Mouse (Mus musculus) embryonic facial prominence, embryonic 14.5 days (tissue): ENCODE results near the gene Flrt1. TPM values are rescaled to one million over a fixed set of nuclear protein-coding genes. Genes with fewer than 3 reads are reported as not detected.
"Not testable (repeated sequence)": the region's sequence is repeated elsewhere in the genome, so short reads cannot be mapped to it uniquely, and the experiment has no call there.

ENCODE experiments used
- ATAC-seq: fragments of 200-750 bp; cut with Nextera tagmentation; 2 replicates; pipeline ENCODE4 v1.8.0; 2017; ENCODE audit warnings: low read depth, moderate number of reproducible peaks, moderate TSS enrichment
- DNase-seq: peaks from one replicate; pipeline ENCODE4 v3.0.0-alpha.2; 2015; ENCODE audit warnings: low spot score
- H3K27ac ChIP-seq: fragments of 300-500 bp; sonication (generic); replicated peaks from 2 replicates; pipeline ENCODE4 v1.5.1; 2014; ENCODE audit warnings: low read depth, mild to moderate bottlenecking, low read length, moderate library complexity
- H3K27me3 ChIP-seq: fragments of 300-500 bp; sonication (generic); replicated peaks from 2 replicates; pipeline ENCODE4 v1.6.1; 2014; ENCODE audit warnings: low read length; ENCODE audit not compliant: control insufficient read depth, insufficient read depth
- H3K36me3 ChIP-seq: fragments of 300-500 bp; sonication (generic); 2 replicates; pipeline ENCODE4 v1.6.1; 2014; ENCODE audit warnings: low read length, mixed read lengths; ENCODE audit not compliant: control insufficient read depth, insufficient read depth
- H3K4me1 ChIP-seq: fragments of 300-500 bp; sonication (generic); 2 replicates; pipeline ENCODE4 v1.6.1; 2014; ENCODE audit warnings: antibody characterized with exemption, low read length; ENCODE audit not compliant: control insufficient read depth, insufficient read depth
- H3K4me2 ChIP-seq: fragments of 300-500 bp; sonication (generic); 2 replicates; pipeline ENCODE4 v1.6.1; 2014; ENCODE audit warnings: low read depth, mild to moderate bottlenecking, low read length, moderate library complexity, mixed read lengths
- H3K4me3 ChIP-seq: fragments of 300-500 bp; sonication (generic); 2 replicates; pipeline ENCODE4 v1.5.1; 2014; ENCODE audit warnings: low read depth, mild to moderate bottlenecking, low read length
- H3K9ac ChIP-seq: fragments of 300-500 bp; sonication (generic); 2 replicates; pipeline ENCODE4 v1.6.1; 2014; ENCODE audit warnings: low read depth, mild to moderate bottlenecking, low read length, moderate library complexity, mixed read lengths
- H3K9me3 ChIP-seq: fragments of 300-500 bp; sonication (generic); 2 replicates; pipeline ENCODE4 v1.6.1; 2016; ENCODE audit warnings: low read length; ENCODE audit not compliant: control insufficient read depth
- WGBS: fragments of 180-500 bp; shearing (Covaris S2); extraction: QIAGEN DNeasy Blood & Tissue Kit; methylation state at CpG from one replicate; pipeline ENCODE4 v1.1.7; 2014; 5-methylcytosine and 5-hydroxymethylcytosine counted together
- polyA plus RNA-seq: library from polyadenylated mRNA; unstranded; fragments of >200 nt; fragmentation: Nextera tagmentation; extraction: Ambion mirVana; gene quantifications from 2 replicates; pipeline ENCODE4 v1.2.1, GENCODE M21; 2014

Gene Flrt1
- polyA plus RNA-seq, 1 experiment from 2014 or later: 10.4 TPM

DNA sequence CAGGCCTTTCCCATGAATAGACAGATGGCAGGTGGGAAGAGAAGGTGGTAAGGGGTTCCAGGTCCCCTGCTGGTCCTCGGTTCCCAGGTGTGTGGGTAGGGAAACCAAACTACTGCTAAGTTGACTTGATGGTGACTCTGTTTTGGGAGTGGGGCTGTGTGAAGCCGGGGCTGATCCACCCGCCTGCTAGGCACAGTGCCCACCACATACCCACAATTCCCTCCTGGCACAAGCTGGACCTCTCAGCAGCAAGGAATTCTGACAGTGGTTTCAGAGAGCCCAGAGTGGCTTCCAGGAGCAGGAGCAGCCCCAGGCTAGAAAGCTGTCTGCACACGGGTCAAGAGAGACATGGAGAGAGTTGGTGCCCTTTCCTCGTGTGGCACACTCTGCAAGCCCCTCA lies 16.5 kb downstream of the Flrt1 start:
- Histone ChIP-seq H3K4me2 (no peak overlapping the region), H3K36me3 (no peaks in the 10 kb centered on the region), H3K4me1 (peaks cover 34% of the 10 kb centered on the region), H3K4me3 (no peak overlapping the region), H3K27me3 (no peaks in the 10 kb centered on the region), H3K9me3 (no peaks in the 10 kb centered on the region), H3K27ac (no peak overlapping the region), H3K9ac (no peak overlapping the region)
- no peak for DNase-seq
- WGBS: 43% methylated on average over 5 of the region's 5 CpGs
- no peak for ATAC-seq

DNA sequence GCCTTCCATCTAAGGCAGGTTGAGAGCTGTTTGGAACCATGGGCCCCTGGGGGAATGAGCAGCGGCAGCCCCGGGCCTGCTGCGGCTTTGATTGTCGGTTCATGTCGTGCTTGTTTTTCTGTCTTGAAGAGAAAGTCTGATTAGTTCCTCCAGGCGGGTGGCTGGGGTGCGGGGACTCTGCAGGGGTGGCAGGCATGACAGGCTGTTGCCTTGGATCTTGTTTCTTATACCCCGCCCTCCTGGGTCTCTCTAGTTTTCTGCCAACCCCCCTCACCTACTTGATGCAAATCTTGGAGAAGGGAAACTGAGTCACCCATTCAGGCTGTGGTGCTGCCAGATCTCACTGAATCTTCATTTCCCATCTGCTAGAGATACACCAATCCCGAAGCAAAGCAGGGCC lies 17.0 kb downstream of the Flrt1 start:
- H3K27me3 ChIP-seq: no peaks in the 10 kb centered on the region
- H3K9ac ChIP-seq: no peak overlapping the region
- H3K36me3 ChIP-seq: no peaks in the 10 kb centered on the region
- WGBS: 12% methylated on average over 9 of the region's 9 CpGs
- ATAC-seq: no peak; the same call in 1 of the 2 replicates
- no peak for DNase-seq
- H3K27ac ChIP-seq: no peak overlapping the region
- H3K9me3 ChIP-seq: no peaks in the 10 kb centered on the region
- no peak overlapping the region for H3K4me2 ChIP-seq
- H3K4me1 ChIP-seq: peaks cover 35% of the 10 kb centered on the region
- no peak overlapping the region for H3K4me3 ChIP-seq

DNA sequence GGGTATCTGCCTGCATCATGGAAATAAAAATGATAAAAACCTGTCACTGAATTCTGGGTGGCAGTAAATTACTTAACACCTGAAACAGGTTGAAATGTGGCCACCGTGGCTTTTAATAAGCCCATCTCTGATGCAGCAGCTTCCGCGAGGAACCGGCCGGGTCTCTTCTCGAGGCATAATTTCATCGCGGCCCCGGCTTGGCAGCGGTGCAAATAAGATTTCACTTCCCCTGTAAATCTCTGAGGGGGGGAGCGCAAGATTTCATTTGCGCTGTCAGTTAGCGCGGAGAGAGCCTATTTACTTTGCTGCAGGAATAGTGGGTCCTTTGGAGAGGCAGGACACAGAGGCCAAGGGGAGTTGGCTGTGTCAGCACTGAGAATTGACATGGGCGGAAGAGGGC lies 20.8 kb downstream of the Flrt1 start:
- Histone ChIP-seq H3K27me3 (no peaks in the 10 kb centered on the region), H3K27ac (no peak overlapping the region), H3K4me2 (no peak overlapping the region), H3K9me3 (no peaks in the 10 kb centered on the region), H3K4me1 (peaks cover 22% of the 10 kb centered on the region), H3K36me3 (no peaks in the 10 kb centered on the region), H3K9ac (no peak overlapping the region), H3K4me3 (no peak overlapping the region)
- WGBS: 69% methylated on average over 15 of the region's 15 CpGs
- DNase-seq: peak; percentile 60
- ATAC-seq: no peak

DNA sequence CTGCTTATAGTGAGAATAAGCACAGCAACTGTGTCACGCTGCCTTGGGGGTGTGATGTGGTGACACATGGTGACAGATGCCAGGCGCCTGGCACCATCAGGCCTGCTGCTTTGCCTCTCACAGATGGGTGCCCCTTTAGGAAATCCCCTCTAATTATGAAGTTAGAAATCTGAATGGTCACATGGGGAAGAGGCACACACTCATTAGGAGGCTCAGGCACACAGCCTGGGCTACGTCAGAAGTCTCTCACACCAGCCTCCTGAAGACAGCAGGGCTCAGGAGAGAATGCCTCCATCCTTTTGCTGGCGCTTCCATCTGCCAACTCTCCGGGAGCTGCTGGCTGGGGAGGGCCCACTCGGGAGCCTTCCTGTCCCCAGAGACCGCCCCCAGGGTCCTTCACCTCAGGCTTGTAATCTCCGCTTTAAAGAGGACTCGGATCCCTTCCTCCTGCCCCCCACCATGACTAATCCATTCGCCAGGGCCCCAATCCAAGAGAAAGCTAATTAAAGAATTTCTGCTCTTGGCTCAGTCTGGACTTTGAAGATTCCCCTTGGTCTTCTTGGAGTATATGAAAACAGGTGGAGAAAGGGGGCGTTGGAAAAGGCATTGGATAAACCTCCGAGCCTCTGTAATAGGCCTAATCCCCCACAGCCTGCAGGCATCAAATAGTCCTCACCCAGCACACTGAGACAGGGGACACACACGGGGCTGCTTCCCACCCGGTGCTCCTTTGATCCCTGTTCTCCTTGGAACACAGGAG lies 22.3 kb downstream of the Flrt1 start:
- peaks cover 11% of the 10 kb centered on the region for H3K4me1 ChIP-seq
- H3K27me3 ChIP-seq: no peaks in the 10 kb centered on the region
- WGBS: 30% methylated on average over 14 of the region's 14 CpGs
- no peak overlapping the region for H3K27ac ChIP-seq
- H3K9me3 ChIP-seq: no peaks in the 10 kb centered on the region
- no peak overlapping the region for H3K4me3 ChIP-seq
- DNase-seq (peak; percentile 79), ATAC-seq (peak; percentile 76)
- H3K36me3 ChIP-seq: no peaks in the 10 kb centered on the region
- no peak overlapping the region for H3K9ac ChIP-seq
- H3K4me2 ChIP-seq: no peak overlapping the region

DNA sequence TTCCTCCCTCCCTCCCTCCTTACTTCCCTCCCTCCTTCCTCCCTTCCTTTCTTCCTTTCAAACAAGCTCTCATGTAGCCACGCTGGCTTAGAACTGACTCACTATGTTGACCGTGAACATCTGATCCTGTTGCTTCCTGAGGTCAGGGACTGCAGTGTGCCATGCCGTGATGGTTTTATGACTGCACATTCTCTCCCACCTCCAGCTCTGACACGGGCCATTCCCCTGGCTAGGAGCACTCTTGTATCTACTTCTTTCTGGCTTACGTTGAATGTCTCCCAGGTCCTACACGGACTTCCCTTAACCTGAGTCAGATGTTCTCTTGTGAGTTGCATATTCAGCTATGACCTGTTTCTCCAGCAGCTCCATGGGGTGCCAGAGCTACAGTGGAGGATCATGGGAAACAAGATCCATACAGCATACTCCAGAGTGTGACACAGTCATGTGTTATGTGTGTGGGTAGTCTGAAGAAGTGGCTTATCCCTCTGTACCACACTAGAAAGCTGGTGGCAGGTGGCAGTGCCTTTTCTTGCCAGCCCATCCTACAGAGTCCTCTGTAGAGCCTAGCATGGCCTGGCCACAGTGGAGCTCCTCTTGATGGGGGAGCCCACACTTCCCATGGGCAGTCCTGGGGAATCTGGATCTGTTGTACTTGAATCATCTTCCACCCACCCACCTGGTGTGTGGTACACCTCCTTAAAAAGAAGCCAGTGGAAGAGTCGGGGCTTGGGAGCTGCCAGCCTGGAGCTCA lies 23.8 kb downstream of the Flrt1 start:
- H3K9ac ChIP-seq: no peak overlapping the region
- H3K27me3 ChIP-seq: no peaks in the 10 kb centered on the region
- no peak overlapping the region for H3K4me3 ChIP-seq
- H3K4me1 ChIP-seq: peaks cover 9% of the 10 kb centered on the region; the same call in 1 of the 2 replicates
- H3K4me2 ChIP-seq: no peak overlapping the region
- no peaks in the 10 kb centered on the region for H3K9me3 ChIP-seq
- no peak overlapping the region for H3K27ac ChIP-seq
- ATAC-seq: no peak
- no peak for DNase-seq
- H3K36me3 ChIP-seq: no peaks in the 10 kb centered on the region
- 62% methylated on average over 7 of the region's 7 CpGs for WGBS

DNA sequence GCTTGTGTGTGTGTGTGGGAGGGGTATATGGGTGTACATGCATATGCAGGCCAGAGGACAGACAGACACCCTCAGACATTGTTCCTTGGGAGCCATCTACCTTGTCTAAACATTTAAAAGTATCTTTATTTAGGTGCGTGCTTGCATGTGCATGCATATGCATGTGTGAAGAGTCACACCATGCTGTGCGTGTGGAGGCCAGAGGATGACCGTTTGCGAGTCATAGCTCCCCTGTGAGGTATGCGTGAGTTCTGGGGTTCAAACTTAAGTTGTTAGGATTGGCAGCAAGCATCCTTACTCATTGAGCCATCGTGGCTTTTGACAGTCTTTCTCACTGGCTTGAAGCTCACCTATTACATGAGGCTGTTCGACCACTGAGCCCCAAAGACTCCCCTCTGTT lies 27.3 kb downstream of the Flrt1 start:
- Histone ChIP-seq H3K4me1 (peaks cover 5% of the 10 kb centered on the region; the same call in 1 of the 2 replicates), H3K27ac (no peak overlapping the region), H3K4me3 (no peak overlapping the region), H3K27me3 (no peaks in the 10 kb centered on the region), H3K9ac (no peak overlapping the region), H3K4me2 (no peak overlapping the region), H3K36me3 (no peaks in the 10 kb centered on the region), H3K9me3 (no peaks in the 10 kb centered on the region)
- ATAC-seq: no peak
- 81% methylated on average over 7 of the region's 7 CpGs for WGBS
- no peak for DNase-seq

DNA sequence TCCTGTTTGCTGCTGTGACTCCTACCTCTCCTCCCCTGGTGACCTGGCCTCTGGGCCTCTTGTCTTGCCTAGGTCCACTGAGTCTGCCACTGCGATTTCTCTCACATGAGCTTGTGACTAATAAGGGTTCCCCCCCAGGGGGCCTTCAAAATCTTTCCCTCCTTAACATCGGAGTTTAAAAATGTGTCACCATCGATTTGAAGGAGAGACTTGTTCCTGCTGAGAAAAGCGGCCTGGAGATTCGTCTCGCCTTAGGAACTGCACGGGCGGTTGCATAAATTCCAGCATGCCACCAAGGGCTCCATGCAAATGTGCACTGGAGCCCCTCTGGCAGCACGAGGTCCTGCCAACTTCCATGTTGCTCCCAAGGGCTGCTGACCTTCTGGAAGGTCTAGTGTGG lies 27.9 kb downstream of the Flrt1 start:
- DNase-seq: no peak
- WGBS: 49% methylated on average over 9 of the region's 9 CpGs

DNA sequence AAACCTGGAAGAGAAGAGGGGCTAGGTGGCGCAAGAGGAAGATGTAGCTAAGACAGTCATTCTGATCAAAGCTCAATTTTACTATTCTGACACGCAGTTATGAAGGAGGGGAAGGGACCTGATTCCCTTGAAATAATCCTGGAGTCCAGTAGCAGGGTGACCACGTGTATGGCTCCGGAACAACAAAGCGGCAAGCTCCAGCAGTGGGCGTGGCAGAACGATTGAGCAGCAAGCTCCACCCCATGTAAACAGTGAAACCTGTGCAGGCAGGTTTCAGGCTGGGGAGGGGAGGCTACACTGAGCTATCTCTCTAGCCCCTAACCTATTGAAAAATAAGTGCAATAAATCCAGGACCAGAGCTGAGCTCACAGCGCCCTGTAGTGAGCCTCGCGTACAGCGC lies 30.2 kb downstream of the Flrt1 start:
- not testable (repeated sequence) for DNase-seq, ATAC-seq, H3K9me3 ChIP-seq, H3K36me3 ChIP-seq, H3K27me3 ChIP-seq, H3K27ac ChIP-seq, H3K9ac ChIP-seq, H3K4me1 ChIP-seq, H3K4me3 ChIP-seq, H3K4me2 ChIP-seq
- 81% methylated on average over 11 of the region's 11 CpGs for WGBS

More for the DNA sequence above, 27.9 kb downstream of the Flrt1 start:
- no peak overlapping the region for H3K9ac ChIP-seq
- no peak overlapping the region for H3K4me3 ChIP-seq
- no peak for ATAC-seq
- H3K4me2 ChIP-seq: no peak overlapping the region
- no peaks in the 10 kb centered on the region for H3K36me3 ChIP-seq
- no peaks in the 10 kb centered on the region for H3K4me1 ChIP-seq
- H3K27me3 ChIP-seq: no peaks in the 10 kb centered on the region
- no peaks in the 10 kb centered on the region for H3K9me3 ChIP-seq
- no peak overlapping the region for H3K27ac ChIP-seq
